Mouse (Mus musculus): ENCODE data around the gene Castor2.

Castor2 gene

GRCm38 (mm10) chr5:134155916-134156466, 56.5 kb downstream of the Castor2 start:
- no peak for DNase-seq (ENCODE audit: low read depth, low spot score)

GRCm38 (mm10) chr5:134164688-134165087, 65.2 kb downstream of the Castor2 start:
- DNase-seq (ENCODE audit: low read depth, low spot score), result no peak

GRCm38 (mm10) chr5:134166642-134167041, 67.1 kb downstream of the Castor2 start:
- no peak for DNase-seq (ENCODE audit: low read depth, low spot score)

- no peak for DNase-seq (ENCODE audit: low read depth, low spot score)
Observed at GRCm38 (mm10) chr5:134168033-134168432, 68.5 kb downstream of the Castor2 start.

- DNase-seq (ENCODE audit: low read depth, low spot score), result no peak
Observed at GRCm38 (mm10) chr5:134169231-134169630, 69.7 kb downstream of the Castor2 start.

GRCm38 (mm10) chr5:134170167-134170566, 70.7 kb downstream of the Castor2 start:
- no peak for DNase-seq (ENCODE audit: low read depth, low spot score)

- DNase-seq (ENCODE audit: low read depth, low spot score), result no peak
Observed at GRCm38 (mm10) chr5:134173206-134173605, 73.7 kb downstream of the Castor2 start.

- DNase-seq (ENCODE audit: low read depth, low spot score), result no peak
Observed at GRCm38 (mm10) chr5:134175696-134176095, 76.2 kb downstream of the Castor2 start.

- DNase-seq (ENCODE audit: low read depth, low spot score), result peak; percentile 87
Observed at GRCm38 (mm10) chr5:134176169-134176881, 76.8 kb downstream of the Castor2 start, which contains the start of gene Rcc1l. TSS of gene Rcc1l (minus strand) at chr5:134176774.

- no peak for DNase-seq (ENCODE audit: low read depth, low spot score)
Observed at GRCm38 (mm10) chr5:134178536-134178935, 79.0 kb downstream of the Castor2 start.

GRCm38 (mm10) chr5:134179871-134180270, 80.4 kb downstream of the Castor2 start:
- DNase-seq (ENCODE audit: low read depth, low spot score), result peak; percentile 66

GRCm38 (mm10) chr5:134182172-134182571, 82.7 kb downstream of the Castor2 start:
- DNase-seq (ENCODE audit: low read depth, low spot score), result no peak

- peak; percentile 72 for DNase-seq (ENCODE audit: low read depth, low spot score)
Observed at GRCm38 (mm10) chr5:134182735-134183134, 83.2 kb downstream of the Castor2 start.

GRCm38 (mm10) chr5:134183162-134183561, 83.7 kb downstream of the Castor2 start:
- no peak for DNase-seq (ENCODE audit: low read depth, low spot score)

GRCm38 (mm10) chr5:134183880-134184808, 84.6 kb downstream of the Castor2 start, which contains the start of gene Gtf2ird2:
TSS of gene Gtf2ird2 (plus strand) at chr5:134184019.
- peak; percentile 98 for DNase-seq (ENCODE audit: low read depth, low spot score)

GRCm38 (mm10) chr5:134186059-134186458, 86.5 kb downstream of the Castor2 start:
- DNase-seq (ENCODE audit: low read depth, low spot score), result no peak

GRCm38 (mm10) chr5:134186961-134187731, 87.6 kb downstream of the Castor2 start:
- DNase-seq (ENCODE audit: low read depth, low spot score), result peak; percentile 45

GRCm38 (mm10) chr5:134188571-134188970, 89.1 kb downstream of the Castor2 start:
- DNase-seq (ENCODE audit: low read depth, low spot score), result no peak

- no peak for DNase-seq (ENCODE audit: low read depth, low spot score)
Observed at GRCm38 (mm10) chr5:134193664-134194063, 94.2 kb downstream of the Castor2 start.

Data from skeletal muscle tissue, adult 2 months (tissue).